Mouse (Mus musculus) ES-E14 (cell line): ENCODE results near the gene Dhx9. TPM values are rescaled to one million over a fixed set of nuclear protein-coding genes. Genes with fewer than 3 reads are reported as not detected.

Experiments used
- DNase-seq: peaks from one replicate; pipeline ENCODE4 v3.0.0-alpha.2; 2013; ENCODE audit warnings: low read depth, low spot score
- H3K27ac ChIP-seq: 2 replicates; pipeline ENCODE4 v1.5.1; 2012; ENCODE audit warnings: low read depth, mild to moderate bottlenecking, low read length, moderate library complexity, mixed read lengths; ENCODE audit not compliant: poor library complexity, insufficient read depth, severe bottlenecking
- H3K36me3 ChIP-seq: 2 replicates; pipeline ENCODE4 v1.6.1; 2012; ENCODE audit warnings: mild to moderate bottlenecking, low read length, moderate library complexity, mixed read lengths; ENCODE audit not compliant: control insufficient read depth, poor library complexity, insufficient read depth, severe bottlenecking
- H3K4me1 ChIP-seq, 2 experiments: fragments of 150-350 bp in 1 of 2; sonication (generic) in 1 of 2; 2 replicates each; pipeline ENCODE4 v1.6.1; 2012; ENCODE audit warnings: low read length in 2 of 2, mild to moderate bottlenecking in 1 of 2, mixed read lengths in 1 of 2; ENCODE audit not compliant: control insufficient read depth in 2 of 2, insufficient read depth in 2 of 2, poor library complexity in 1 of 2
- H3K4me3 ChIP-seq, 2 experiments: fragments of 150-350 bp in 1 of 2; sonication (generic) in 1 of 2; 2 replicates each; pipeline ENCODE4 v1.5.1; 2012; ENCODE audit warnings: low read length in 2 of 2, low read depth in 1 of 2, mild to moderate bottlenecking in 1 of 2, mixed read lengths in 1 of 2; ENCODE audit not compliant: insufficient read depth in 1 of 2, poor library complexity in 1 of 2, severe bottlenecking in 1 of 2
- H3K9ac ChIP-seq: 2 replicates; pipeline ENCODE4 v1.6.1; 2012; ENCODE audit warnings: low read depth, mild to moderate bottlenecking, low read length, mixed read lengths; ENCODE audit not compliant: poor library complexity, insufficient read depth, severe bottlenecking
- H3K9me3 ChIP-seq: fragments of 150-350 bp; sonication (generic); 2 replicates; pipeline ENCODE4 v1.6.1; 2012; ENCODE audit warnings: low read depth, mild to moderate bottlenecking, low read length; ENCODE audit not compliant: control insufficient read depth, insufficient read depth
- CHD2 ChIP-seq: IDR thresholded peaks from 2 replicates; pipeline ENCODE4 v1.6.1; 2014; ENCODE audit warnings: mild to moderate bottlenecking, low read depth, low read length, inconsistent platforms
- HCFC1 ChIP-seq: IDR thresholded peaks from 2 replicates; pipeline ENCODE4 v1.6.1; 2012; ENCODE audit warnings: low read length, inconsistent platforms, borderline replicate concordance; ENCODE audit not compliant: insufficient read depth
- MAFK ChIP-seq: IDR thresholded peaks from 2 replicates; pipeline ENCODE4 v1.6.1; 2014; ENCODE audit warnings: mild to moderate bottlenecking, low read depth, low read length, inconsistent platforms; ENCODE audit not compliant: insufficient read depth
- ZC3H11A ChIP-seq: IDR thresholded peaks from 2 replicates; pipeline ENCODE4 v1.6.1; 2012; ENCODE audit warnings: low read depth, mild to moderate bottlenecking, inconsistent platforms, low read length, borderline replicate concordance
- ZNF384 ChIP-seq: IDR thresholded peaks from 2 replicates; pipeline ENCODE4 v1.6.1; 2012; ENCODE audit warnings: low read depth, low read length, inconsistent platforms
- in situ Hi-C, 2 experiments: fragments of 600-800 bp; cut with MboI; formaldehyde crosslinking; loops; one replicate each; pipeline ENCODE4 v1.15.1; 2025; ENCODE audit warnings: low sequenced_read_pairs in 2 of 2, inconsistent platforms in 1 of 2; ENCODE audit not compliant: unreplicated experiment in 2 of 2
- total RNA-seq: library from RNA; depleted of rRNA; stranded (reverse); fragments of 300-350 nt; gene quantifications from 2 replicates; pipeline ENCODE4 v1.2.3, GENCODE M21; 2012

Dhx9 gene
- total RNA-seq, 1 experiment = 160 TPM

DNA sequence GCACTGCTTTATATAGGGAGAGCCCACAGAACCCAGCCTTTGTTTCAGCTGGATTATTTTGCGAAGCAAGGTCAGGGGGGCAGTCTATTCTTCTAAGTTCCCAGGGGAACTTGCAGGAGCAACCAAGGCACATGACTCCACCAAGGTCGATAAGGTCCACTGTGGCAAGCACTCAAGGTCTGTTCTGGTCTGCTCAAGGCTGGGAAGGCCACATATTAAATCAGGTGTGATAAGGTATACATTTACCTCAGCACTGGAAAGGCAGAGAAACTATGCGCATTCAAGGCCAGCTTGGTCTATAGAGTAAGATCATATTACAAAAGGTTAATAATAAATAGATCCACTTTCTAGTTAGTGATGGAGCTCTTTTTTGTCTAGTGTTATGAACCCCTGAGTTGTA is 8.6 kb upstream of the Dhx9 start:
- DNase-seq = no peak
- H3K27ac ChIP-seq = no peak overlapping the region

DNA sequence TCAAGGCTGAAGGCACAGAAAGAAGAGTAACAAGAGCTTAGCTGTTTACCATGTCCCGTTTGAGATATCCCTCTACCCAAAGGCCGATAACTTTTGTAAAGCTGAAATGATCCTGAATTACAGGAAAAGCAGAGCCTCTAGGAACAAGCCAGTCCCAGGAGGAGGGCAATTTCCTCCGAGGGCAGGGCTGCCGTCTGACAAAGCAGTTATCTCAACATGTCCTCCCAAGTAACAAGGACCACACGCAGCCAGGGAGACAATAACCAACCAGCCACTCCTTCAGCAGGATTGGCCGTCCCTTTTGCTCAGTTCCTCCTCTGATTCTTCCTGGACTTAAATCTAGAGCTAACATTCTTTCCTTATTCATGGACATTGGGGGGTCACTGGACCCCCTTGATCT is 6.5 kb upstream of the Dhx9 start:
- H3K4me1 ChIP-seq = peaks cover 12 to 18% of the 10 kb centered on the region in 2 experiments; a peak in 3 of 4 replicates
- no peaks in the 10 kb centered on the region for H3K36me3 ChIP-seq
- peak overlapping the region; percentile 5 to 22; a peak in 2 of 4 replicates for H3K4me3 ChIP-seq
- H3K9ac ChIP-seq = no peak overlapping the region; the same call in 1 of the 2 replicates
- no peaks in the 10 kb centered on the region for H3K9me3 ChIP-seq
- peak; percentile 47 for DNase-seq
- peak overlapping the region; percentile 94; the same call in 1 of the 2 replicates for H3K27ac ChIP-seq
- in situ Hi-C loops = no loop called here
- no peak for TF ChIP-seq ZC3H11A
- TF ChIP-seq MAFK = no peak
- TF ChIP-seq ZNF384 = no peak
- no peak for TF ChIP-seq CHD2

More for the DNA sequence above, 8.6 kb upstream of the Dhx9 start:
- Histone ChIP-seq H3K9ac (no peak overlapping the region), H3K36me3 (no peaks in the 10 kb centered on the region), H3K4me1 (peaks cover 12 to 16% of the 10 kb centered on the region in 2 experiments; a peak in 3 of 4 replicates), H3K4me3 (no peak overlapping the region), H3K9me3 (no peaks in the 10 kb centered on the region)
- TF ChIP-seq CHD2 (no peak), ZNF384 (no peak), HCFC1 (no peak), ZC3H11A (no peak), MAFK (no peak)
- in situ Hi-C loops = no loop called here

- H3K4me1 ChIP-seq = peaks cover 12 to 20% of the 10 kb centered on the region in 2 experiments; a peak in 3 of 4 replicates
- no peak overlapping the region; the same call in 1 of the 2 replicates for H3K9ac ChIP-seq
- TF ChIP-seq CHD2 = peak; percentile 41; the same call in 1 of the 2 replicates
- no peak for TF ChIP-seq ZC3H11A
- peak overlapping the region; percentile 94 for H3K27ac ChIP-seq
- peak overlapping the region; percentile 5 to 22; a peak in 3 of 4 replicates for H3K4me3 ChIP-seq
- no peaks in the 10 kb centered on the region for H3K9me3 ChIP-seq
- DNase-seq = peak; percentile 75
- H3K36me3 ChIP-seq = no peaks in the 10 kb centered on the region
- in situ Hi-C loops = no loop called here
Measured at GRCm38 (mm10) chr1:153493338-153493737, 5.9 kb upstream of the Dhx9 start.

- no peak overlapping the region for H3K4me3 ChIP-seq
- H3K36me3 ChIP-seq = no peaks in the 10 kb centered on the region
- peaks cover 12 to 21% of the 10 kb centered on the region in 2 experiments; a peak in 3 of 4 replicates for H3K4me1 ChIP-seq
- in situ Hi-C loops = no loop called here
- no peak for TF ChIP-seq ZC3H11A
- no peak for DNase-seq
- peak overlapping the region; percentile 94; the same call in 1 of the 2 replicates for H3K27ac ChIP-seq
- no peaks in the 10 kb centered on the region for H3K9me3 ChIP-seq
- peak overlapping the region; percentile 4; the same call in 1 of the 2 replicates for H3K9ac ChIP-seq
Measured at GRCm38 (mm10) chr1:153491822-153492221, 4.4 kb upstream of the Dhx9 start.

DNA sequence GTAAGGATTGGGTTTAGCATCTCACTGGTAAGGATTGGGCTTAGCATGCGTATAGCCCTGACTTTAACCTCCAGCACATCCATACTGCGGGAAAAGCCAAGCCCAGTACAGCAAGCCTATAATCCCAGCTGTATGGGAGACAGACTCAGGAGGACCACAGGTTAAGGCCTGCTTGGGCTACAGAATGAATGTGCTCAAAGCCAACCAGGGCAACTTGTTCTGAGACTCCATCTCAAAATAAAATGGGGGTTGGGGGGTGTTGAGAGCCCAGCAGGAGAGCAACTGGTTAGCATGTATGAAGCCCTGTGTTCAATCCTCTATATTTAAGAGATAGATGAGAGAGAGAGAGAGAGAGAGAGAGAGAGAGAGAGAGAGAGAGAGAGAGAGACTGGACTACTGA is 3.9 kb upstream of the Dhx9 start:
- Histone ChIP-seq H3K36me3 (no peaks in the 10 kb centered on the region), H3K9me3 (no peaks in the 10 kb centered on the region), H3K27ac (peak overlapping the region; percentile 94; the same call in 1 of the 2 replicates), H3K4me3 (no peak overlapping the region), H3K4me1 (peaks cover 12 to 21% of the 10 kb centered on the region in 2 experiments; a peak in 3 of 4 replicates), H3K9ac (no peak overlapping the region)
- in situ Hi-C loops = no loop called here
- DNase-seq = no peak
- TF ChIP-seq ZNF384 (no peak), HCFC1 (no peak), CHD2 (no peak), MAFK (no peak), ZC3H11A (no peak)
